Mouse (Mus musculus) retina, postnatal 1 day (tissue): ENCODE results near the gene Ndrg2.

Experiments used
- DNase-seq: peaks from one replicate; pipeline ENCODE4 v3.0.0-alpha.2; 2012

Gene Ndrg2

GRCm38 (mm10) chr14:51912391-51913061 is 1.4 kb downstream of the Ndrg2 start:
- peak; percentile 16 for DNase-seq

- no peak for DNase-seq
These were observed 2.7 kb downstream of the Ndrg2 start for GRCm38 (mm10) chr14:51911301-51911700.

- no peak for DNase-seq
These were observed 7.9 kb downstream of the Ndrg2 start for GRCm38 (mm10) chr14:51906102-51906501.

- peak; percentile 19 for DNase-seq
These were observed 9.3 kb downstream of the Ndrg2 start for GRCm38 (mm10) chr14:51904706-51905105.

GRCm38 (mm10) chr14:51903782-51904181 is 10.2 kb downstream of the Ndrg2 start:
- no peak for DNase-seq

GRCm38 (mm10) chr14:51902806-51903710 is 10.9 kb downstream of the Ndrg2 start:
- peak; percentile 80 for DNase-seq

GRCm38 (mm10) chr14:51899351-51899750 is 14.6 kb downstream of the Ndrg2 start:
- no peak for DNase-seq

GRCm38 (mm10) chr14:51896539-51897170 is 17.3 kb downstream of the Ndrg2 start:
- DNase-seq, result no peak

GRCm38 (mm10) chr14:51896019-51896418 is 17.9 kb downstream of the Ndrg2 start:
- no peak for DNase-seq

- DNase-seq, result no peak
These were observed 18.9 kb downstream of the Ndrg2 start for GRCm38 (mm10) chr14:51895071-51895470.

GRCm38 (mm10) chr14:51893809-51894208 is 20.1 kb downstream of the Ndrg2 start:
- DNase-seq, result no peak

- DNase-seq, result no peak
These were observed 20.7 kb downstream of the Ndrg2 start for GRCm38 (mm10) chr14:51893094-51893794.

GRCm38 (mm10) chr14:51892191-51892939 is 21.6 kb downstream of the Ndrg2 start, which contains the start of gene Slc39a2:
Slc39a2 (plus strand) TSS chr14:51892889.
- DNase-seq, result no peak

GRCm38 (mm10) chr14:51889833-51890232 is 24.1 kb downstream of the Ndrg2 start:
- DNase-seq, result no peak

GRCm38 (mm10) chr14:51886051-51886450 is 27.9 kb downstream of the Ndrg2 start:
- DNase-seq, result no peak

GRCm38 (mm10) chr14:51884598-51885331 is 29.2 kb downstream of the Ndrg2 start, which contains the start of gene Mettl17:
Mettl17 (plus strand) TSS chr14:51884842.
- DNase-seq, result peak; percentile 99

- peak; percentile 63 for DNase-seq
These were observed 29.9 kb downstream of the Ndrg2 start for GRCm38 (mm10) chr14:51884031-51884544.

GRCm38 (mm10) chr14:51883527-51884030 is 30.4 kb downstream of the Ndrg2 start:
- peak; percentile 89 for DNase-seq

- no peak for DNase-seq
These were observed 36.4 kb downstream of the Ndrg2 start for GRCm38 (mm10) chr14:51877517-51877916.

GRCm38 (mm10) chr14:51871741-51872140 is 42.2 kb downstream of the Ndrg2 start:
- no peak for DNase-seq

- DNase-seq, result no peak
These were observed 43.2 kb downstream of the Ndrg2 start for GRCm38 (mm10) chr14:51870756-51871155.
